Mouse (Mus musculus): Measurements from ENCODE around the gene Gm14326.
"Not testable (repeated sequence)": the region's sequence is repeated elsewhere in the genome, so short reads cannot be mapped to it uniquely, and the experiment has no call there.

Gene Gm14326

GRCm38 (mm10) chr2:177957145-177957544 lies at the start of gene Gm14326:
Gene Gm14326 (minus strand): TSS chr2:177957297.
- peak; percentile 87 to 94 for DNase-seq (ENCODE audit: low spot score in 2 of 2)

- not testable (repeated sequence) for DNase-seq (ENCODE audit: low spot score in 2 of 2)
Measured at GRCm38 (mm10) chr2:177974814-177975213, 17.7 kb upstream of the Gm14326 start.

- DNase-seq (ENCODE audit: low spot score in 2 of 2): peak; percentile 1 to 18
Measured at GRCm38 (mm10) chr2:177956734-177957133, 363 bp downstream of the Gm14326 start.

- DNase-seq (ENCODE audit: low spot score in 2 of 2): not testable (repeated sequence)
Measured at GRCm38 (mm10) chr2:177925563-177926103, 31.5 kb downstream of the Gm14326 start, which contains the start of gene Zfp972. Gene Zfp972 (minus strand): TSS chr2:177925613.

GRCm38 (mm10) chr2:177903276-177903675 lies 53.8 kb downstream of the Gm14326 start:
- not testable (repeated sequence) for DNase-seq (ENCODE audit: low spot score in 2 of 2)

- not testable (repeated sequence) for DNase-seq (ENCODE audit: low spot score in 2 of 2)
Measured at GRCm38 (mm10) chr2:177898171-177898570, 58.9 kb downstream of the Gm14326 start.

GRCm38 (mm10) chr2:177897046-177897578 lies 60.0 kb downstream of the Gm14326 start, which contains the start of gene Gm14327:
Gene Gm14327 (plus strand): TSS chr2:177897096.
- not testable (repeated sequence) for DNase-seq (ENCODE audit: low spot score in 2 of 2)

GRCm38 (mm10) chr2:177887743-177888142 lies 69.4 kb downstream of the Gm14326 start:
- DNase-seq (ENCODE audit: low spot score in 2 of 2): not testable (repeated sequence)

Measured in right cerebral cortex, postnatal 36 days (tissue).